Mouse (Mus musculus) bone marrow, adult 2 months (tissue): ENCODE data around the gene Hoxa3.

Experiments
- CTCF ChIP-seq: fragments of 200-500 bp; IDR thresholded peaks from 2 replicates; pipeline ENCODE4 v1.5.1; 2011; ENCODE audit warnings: low read length, control low read depth; ENCODE audit not compliant: control insufficient read depth, insufficient read depth
- POLR2A ChIP-seq: fragments of 200-500 bp; IDR thresholded peaks from 2 replicates; pipeline ENCODE4 v1.6.1; 2011; ENCODE audit warnings: low read depth, mild to moderate bottlenecking, control low read depth, low read length, borderline replicate concordance; ENCODE audit not compliant: control insufficient read depth

GRCm38 (mm10) chr6:52156551-52157200 lies 56.5 kb downstream of the Hoxa3 start:
- TF ChIP-seq CTCF = no peak
- no peak for TF ChIP-seq POLR2A
